ENCODE assay signal across 14 mouse cellular contexts in genomic region chr7:126284441-126284840, GRCm38 (mm10). TPM values are rescaled to one million over a fixed set of nuclear protein-coding genes. Genes with fewer than 3 reads are reported as not detected.
DNase-seq lines count a peak whose midpoint lies in the region; ATAC-seq and TF ChIP-seq lines count a peak whose summit lies in the region.
"Had no signal": no experiment of that assay in that cellular context is flagged by ENCODE, and none has a peak within 500 bp of the region (broad histone marks: within the 10 kb centered on the region; RNA-seq: fewer than 3 reads in every experiment).

No protein-coding gene starts in this region.

- TF ChIP-seq POLR2A in MEL (IDR thresholded peaks at IDR 0.05; ENCODE audit: control insufficient read depth in 1 of 2, insufficient read depth in 1 of 2, low read depth in 1 of 2, low read length in 2 of 2, poor library complexity in 1 of 2): no peak

- no peak for ATAC-seq in embryonic facial prominence, embryonic 14.5 days (ENCODE audit: low read depth)
- ATAC-seq in hindbrain, embryonic 13.5 days (ENCODE audit: low FRiP score): no peak
- peak; percentile 55 for ATAC-seq in liver, postnatal 0 days
- ATAC-seq in inflammation-experienced regulatory T-cells, adult 6 months: no peak
- ATAC-seq: intestine, embryonic 15.5 days had no signal

- TF ChIP-seq EP300 in liver, postnatal 0 days (IDR thresholded peaks at IDR 0.05; ENCODE audit: low read depth): no peak
- TF ChIP-seq EP300 in MEL (IDR thresholded peaks at IDR 0.05; ENCODE audit: low read depth in 1 of 2, low read length in 2 of 2): no peak

- H3K4me2 ChIP-seq in embryonic facial prominence, embryonic 14.5 days (ENCODE audit: low read depth, low read length): no peak overlapping the region
- H3K4me2 ChIP-seq in hindbrain, embryonic 13.5 days: no peak overlapping the region
- peak overlapping the region; percentile 51; the same call in 1 of the 2 replicates for H3K4me2 ChIP-seq in liver, postnatal 0 days (ENCODE audit: low read depth, low read length)
- H3K4me2 ChIP-seq: heart, embryonic 12.5 days; hindbrain, embryonic 15.5 days; intestine, embryonic 15.5 days had no signal

- H3K9me3 ChIP-seq in embryonic facial prominence, embryonic 14.5 days (ENCODE audit: control insufficient read depth, low read length): no peaks in the 10 kb centered on the region
- H3K9me3 ChIP-seq in embryonic facial prominence, embryonic 10.5 days: no peaks in the 10 kb centered on the region
- no peaks in the 10 kb centered on the region for H3K9me3 ChIP-seq in hindbrain, embryonic 13.5 days
- H3K9me3 ChIP-seq in hindbrain, embryonic 10.5 days: no peaks in the 10 kb centered on the region
- H3K9me3 ChIP-seq in liver, postnatal 0 days (ENCODE audit: low read length): no peaks in the 10 kb centered on the region
- no peaks in the 10 kb centered on the region for H3K9me3 ChIP-seq in MEL (replicated peaks; ENCODE audit: insufficient read depth, low read length)
- H3K9me3 ChIP-seq: G1E; heart, embryonic 12.5 days; hindbrain, embryonic 15.5 days; intestine, embryonic 15.5 days had no signal

- H3K36me3 ChIP-seq in embryonic facial prominence, embryonic 14.5 days (ENCODE audit: control insufficient read depth, insufficient read depth, low read length): peaks cover 49% of the 10 kb centered on the region
- peaks cover 97% of the 10 kb centered on the region for H3K36me3 ChIP-seq in embryonic facial prominence, embryonic 10.5 days (replicated peaks)
- H3K36me3 ChIP-seq in hindbrain, embryonic 13.5 days: peaks cover 71% of the 10 kb centered on the region
- peaks cover 97% of the 10 kb centered on the region for H3K36me3 ChIP-seq in hindbrain, embryonic 10.5 days
- peaks cover 8% of the 10 kb centered on the region for H3K36me3 ChIP-seq in liver, postnatal 0 days (replicated peaks; ENCODE audit: insufficient read depth, low read length)
- H3K36me3 ChIP-seq in MEL (ENCODE audit: control insufficient read depth in 1 of 2, insufficient read depth in 2 of 2, low read length in 2 of 2): peaks cover 0 to 28% of the 10 kb centered on the region in 2 experiments; a peak in 2 of 4 replicates
- H3K36me3 ChIP-seq: G1E had no signal

- H3K27ac ChIP-seq in embryonic facial prominence, embryonic 14.5 days (replicated peaks; ENCODE audit: low read depth, low read length): no peak overlapping the region
- no peak overlapping the region for H3K27ac ChIP-seq in embryonic facial prominence, embryonic 10.5 days (replicated peaks)
- H3K27ac ChIP-seq in hindbrain, embryonic 13.5 days: peak overlapping the region; percentile 19; the same call in 1 of the 2 replicates
- H3K27ac ChIP-seq in hindbrain, embryonic 10.5 days: no peak overlapping the region
- peak overlapping the region; percentile 79 for H3K27ac ChIP-seq in liver, postnatal 0 days (ENCODE audit: low read depth)
- H3K27ac ChIP-seq in MEL (ENCODE audit: control insufficient read depth, low read depth, low read length): peak overlapping the region; percentile 89
- H3K27ac ChIP-seq: hindbrain, embryonic 15.5 days; intestine, embryonic 15.5 days had no signal

- no peak overlapping the region for H3K4me3 ChIP-seq in embryonic facial prominence, embryonic 14.5 days (ENCODE audit: low read depth, low read length)
- no peak overlapping the region for H3K4me3 ChIP-seq in embryonic facial prominence, embryonic 10.5 days
- H3K4me3 ChIP-seq in hindbrain, embryonic 13.5 days: no peak overlapping the region
- no peak overlapping the region for H3K4me3 ChIP-seq in hindbrain, embryonic 10.5 days
- no peak overlapping the region for H3K4me3 ChIP-seq in liver, postnatal 0 days (ENCODE audit: low read depth, low read length)
- no peak overlapping the region for H3K4me3 ChIP-seq in MEL (ENCODE audit: control insufficient read depth in 1 of 2, insufficient read depth in 1 of 2, low read depth in 2 of 2, low read length in 2 of 2)
- H3K4me3 ChIP-seq: heart, embryonic 12.5 days; hindbrain, embryonic 15.5 days; intestine, embryonic 15.5 days had no signal

- peak; percentile 25 for DNase-seq in embryonic facial prominence, embryonic 14.5 days (ENCODE audit: low spot score)
- DNase-seq in embryonic facial prominence, embryonic 10.5 days (ENCODE audit: low spot score): no peak
- DNase-seq in hindbrain, embryonic 10.5 days (ENCODE audit: low spot score): no peak
- no peak for DNase-seq in liver, postnatal 0 days
- DNase-seq in liver (no peak), MEL (ENCODE audit: low read depth, low spot score) (no peak)
- DNase-seq: lung, adult 2 months; midbrain, embryonic 14.5 days had no signal

- H3K4me1 ChIP-seq in embryonic facial prominence, embryonic 14.5 days (ENCODE audit: control insufficient read depth, insufficient read depth, low read length): no peaks in the 10 kb centered on the region
- peaks cover 21% of the 10 kb centered on the region for H3K4me1 ChIP-seq in embryonic facial prominence, embryonic 10.5 days
- H3K4me1 ChIP-seq in hindbrain, embryonic 13.5 days (replicated peaks): peaks cover 95% of the 10 kb centered on the region
- peaks cover 64% of the 10 kb centered on the region for H3K4me1 ChIP-seq in hindbrain, embryonic 10.5 days (replicated peaks)
- peaks cover 44% of the 10 kb centered on the region for H3K4me1 ChIP-seq in liver, postnatal 0 days (ENCODE audit: insufficient read depth)
- H3K4me1 ChIP-seq in MEL (ENCODE audit: control insufficient read depth in 1 of 2, insufficient read depth in 2 of 2, low read length in 2 of 2): peaks cover 18 to 50% of the 10 kb centered on the region in 2 experiments

- no peak for TF ChIP-seq CTCF in liver, postnatal 0 days (IDR thresholded peaks at IDR 0.05; ENCODE audit: low read depth)
- TF ChIP-seq CTCF in MEL (IDR thresholded peaks at IDR 0.05 in 2 of 3, conservative IDR thresholded peaks at IDR 0.05 in 1 of 3; ENCODE audit: control insufficient read depth in 1 of 3, insufficient read depth in 1 of 3, low read depth in 2 of 3, low read length in 3 of 3, poor library complexity in 1 of 3, severe bottlenecking in 1 of 3): no peak

- 72% methylated on average over 4 of the region's 4 CpGs for WGBS in embryonic facial prominence, embryonic 14.5 days
- 84% methylated on average over 4 of the region's 4 CpGs for WGBS in embryonic facial prominence, embryonic 10.5 days
- 87% methylated on average over 4 of the region's 4 CpGs for WGBS in hindbrain, embryonic 13.5 days
- 86% methylated on average over 4 of the region's 4 CpGs for WGBS in hindbrain, embryonic 10.5 days
- 67% methylated on average over 4 of the region's 4 CpGs for WGBS in liver, postnatal 0 days (ENCODE audit: insufficient replicate concordance)

- H3K79me2 ChIP-seq in MEL (ENCODE audit: control insufficient read depth, insufficient read depth, low read length, poor library complexity): no peaks in the 10 kb centered on the region

- no peaks in the 10 kb centered on the region for H3K27me3 ChIP-seq in embryonic facial prominence, embryonic 14.5 days (replicated peaks; ENCODE audit: control insufficient read depth, insufficient read depth, low read length)
- no peaks in the 10 kb centered on the region for H3K27me3 ChIP-seq in embryonic facial prominence, embryonic 10.5 days (replicated peaks; ENCODE audit: low read depth, poor library complexity, severe bottlenecking)
- H3K27me3 ChIP-seq in hindbrain, embryonic 13.5 days: no peaks in the 10 kb centered on the region
- H3K27me3 ChIP-seq in hindbrain, embryonic 10.5 days (ENCODE audit: insufficient read depth, poor library complexity, severe bottlenecking): no peaks in the 10 kb centered on the region
- H3K27me3 ChIP-seq in liver, postnatal 0 days (ENCODE audit: insufficient read depth, low read length): no peaks in the 10 kb centered on the region
- H3K27me3 ChIP-seq in MEL (ENCODE audit: control insufficient read depth in 1 of 2, insufficient read depth in 2 of 2, low read length in 2 of 2): no peaks in the 10 kb centered on the region
- H3K27me3 ChIP-seq: heart, embryonic 12.5 days; hindbrain, embryonic 15.5 days; intestine, embryonic 15.5 days had no signal

- no peak for TF ChIP-seq RAD21 in MEL (IDR thresholded peaks at IDR 0.05; ENCODE audit: low read depth, low read length)

- H3K9ac ChIP-seq in embryonic facial prominence, embryonic 14.5 days (ENCODE audit: low read depth, low read length): no peak overlapping the region
- H3K9ac ChIP-seq in hindbrain, embryonic 13.5 days: no peak overlapping the region
- peak overlapping the region; percentile 11; the same call in 1 of the 2 replicates for H3K9ac ChIP-seq in liver, postnatal 0 days (replicated peaks)
- H3K9ac ChIP-seq in MEL (ENCODE audit: control insufficient read depth, low read depth, low read length, poor library complexity, severe bottlenecking): peak overlapping the region; percentile 26; the same call in 1 of the 2 replicates
- H3K9ac ChIP-seq: heart, embryonic 12.5 days; hindbrain, embryonic 15.5 days; intestine, embryonic 15.5 days had no signal

TF ChIP-seq in MEL, 35 proteins besides CTCF, POLR2A, EP300 and RAD21:
- TF ChIP-seq KAT2A (conservative IDR thresholded peaks at IDR 0.05; ENCODE audit: low read depth, low read length) (no peak), GABPA (IDR thresholded peaks at IDR 0.05; ENCODE audit: low read depth, low read length) (no peak), TAL1 (IDR thresholded peaks at IDR 0.05; ENCODE audit: low read length) (no peak), TCF12 (IDR thresholded peaks at IDR 0.05; ENCODE audit: low read depth, low read length) (no peak), HCFC1 (IDR thresholded peaks at IDR 0.05; ENCODE audit: low read depth, low read length) (no peak), MEF2A (IDR thresholded peaks at IDR 0.05; ENCODE audit: extremely low read depth, insufficient replicate concordance, low read depth, low read length, poor library complexity, severe bottlenecking) (no peak)

RNA-seq across cellular contexts. Expression of gene Sbk1, which starts 12.0 kb away (rescaled TPM):
- polyA plus RNA-seq in embryonic facial prominence, embryonic 14.5 days (2014; fragmentation: Nextera tagmentation; extraction: Ambion mirVana): 36.3 and 46.6 TPM in 2 replicates
- 91.0 and 102 TPM in 2 replicates for polyA plus RNA-seq in embryonic facial prominence, embryonic 10.5 days (2016; fragmentation: Nextera tagmentation; extraction: Ambion mirVana)
- polyA plus RNA-seq in hindbrain, embryonic 13.5 days (2015; fragmentation: Nextera tagmentation; extraction: Ambion mirVana): 248 and 253 TPM in 2 replicates
- polyA plus RNA-seq in hindbrain, embryonic 10.5 days (2016; fragmentation: Nextera tagmentation; extraction: Ambion mirVana): 100 and 180 TPM in 2 replicates
- 5.2 and 6.5 TPM in 2 replicates for polyA plus RNA-seq in liver, postnatal 0 days (2015; fragmentation: Nextera tagmentation; extraction: Ambion mirVana)
- 3.4 and 3.9 TPM in 2 replicates for total RNA-seq in MEL (2012; rRNA removed)
- polyA plus RNA-seq in MEL (2012; ENCODE audit: insufficient read depth in 1 of 2, insufficient read length in 2 of 2, low read depth in 1 of 2, low replicate concordance in 2 of 2, missing spikeins in 1 of 2): 1 to 10 TPM in 1 of 2 experiments, not detected in 1; 5.4 TPM
- polyA plus RNA-seq in inflammation-experienced regulatory T-cells, adult 6 months (2017; shearing (Covaris generic)): 1 to 10 TPM; 2.1 to 4.2 (median 2.6) TPM

Comparison
In these comparisons a context has a peak if more than half of its experiments do, and no peak if none do; other contexts are left out.
1. H3K27ac ChIP-seq: peak in hindbrain, embryonic 13.5 days (single experiment), liver, postnatal 0 days (single experiment) and MEL (single experiment); none in embryonic facial prominence, embryonic 14.5 days (single experiment), embryonic facial prominence, embryonic 10.5 days (single experiment) and hindbrain, embryonic 10.5 days (single experiment).
2. H3K9ac ChIP-seq: peak in liver, postnatal 0 days (single experiment) and MEL (single experiment); none in embryonic facial prominence, embryonic 14.5 days (single experiment) and hindbrain, embryonic 13.5 days (single experiment).